Mouse (Mus musculus) kidney, postnatal 10 days (tissue): ENCODE results near the gene Pappa.

Experiments used
- DNase-seq: peaks from one replicate; pipeline ENCODE4 v3.0.0; 2021; ENCODE audit warnings: mixed read lengths

Pappa gene

GRCm38 (mm10) chr4:65350521-65350920 lies 226.5 kb downstream of the Pappa start:
- DNase-seq, result no peak

GRCm38 (mm10) chr4:65354580-65354979 lies 230.6 kb downstream of the Pappa start:
- DNase-seq, result peak; percentile 18

GRCm38 (mm10) chr4:65367135-65367534 lies 243.2 kb downstream of the Pappa start:
- DNase-seq, result no peak

GRCm38 (mm10) chr4:65372731-65373130 lies 248.8 kb downstream of the Pappa start:
- DNase-seq, result no peak

GRCm38 (mm10) chr4:65373841-65374240 lies 249.9 kb downstream of the Pappa start:
- no peak for DNase-seq

GRCm38 (mm10) chr4:65376571-65376970 lies 252.6 kb downstream of the Pappa start:
- no peak for DNase-seq

GRCm38 (mm10) chr4:65379461-65379860 lies 255.5 kb downstream of the Pappa start:
- DNase-seq, result no peak

GRCm38 (mm10) chr4:65383070-65383469 lies 259.1 kb downstream of the Pappa start:
- no peak for DNase-seq

- DNase-seq, result peak; percentile 29
These were observed 267.0 kb downstream of the Pappa start for GRCm38 (mm10) chr4:65391001-65391400.

- no peak for DNase-seq
These were observed 272.8 kb downstream of the Pappa start for GRCm38 (mm10) chr4:65396806-65397205.

- DNase-seq, result no peak
These were observed 275.5 kb downstream of the Pappa start for GRCm38 (mm10) chr4:65399457-65399856.

GRCm38 (mm10) chr4:65402286-65402685 lies 278.3 kb downstream of the Pappa start:
- no peak for DNase-seq

- DNase-seq, result peak; percentile 49
These were observed 279.1 kb downstream of the Pappa start for GRCm38 (mm10) chr4:65402836-65403634.
